Mouse (Mus musculus) neutrophil, adult 65 days (primary cell): ENCODE results near the gene Cfap299. TPM values are rescaled to one million over a fixed set of nuclear protein-coding genes. Genes with fewer than 3 reads are reported as not detected.

ENCODE experiments used
- total RNA-seq: library from RNA; stranded (reverse); gene quantifications from 2 replicates; pipeline ENCODE4 v1.2.4, GENCODE M21; 2023

The Cfap299 gene
- total RNA-seq = not detected in 2 replicates

DNA sequence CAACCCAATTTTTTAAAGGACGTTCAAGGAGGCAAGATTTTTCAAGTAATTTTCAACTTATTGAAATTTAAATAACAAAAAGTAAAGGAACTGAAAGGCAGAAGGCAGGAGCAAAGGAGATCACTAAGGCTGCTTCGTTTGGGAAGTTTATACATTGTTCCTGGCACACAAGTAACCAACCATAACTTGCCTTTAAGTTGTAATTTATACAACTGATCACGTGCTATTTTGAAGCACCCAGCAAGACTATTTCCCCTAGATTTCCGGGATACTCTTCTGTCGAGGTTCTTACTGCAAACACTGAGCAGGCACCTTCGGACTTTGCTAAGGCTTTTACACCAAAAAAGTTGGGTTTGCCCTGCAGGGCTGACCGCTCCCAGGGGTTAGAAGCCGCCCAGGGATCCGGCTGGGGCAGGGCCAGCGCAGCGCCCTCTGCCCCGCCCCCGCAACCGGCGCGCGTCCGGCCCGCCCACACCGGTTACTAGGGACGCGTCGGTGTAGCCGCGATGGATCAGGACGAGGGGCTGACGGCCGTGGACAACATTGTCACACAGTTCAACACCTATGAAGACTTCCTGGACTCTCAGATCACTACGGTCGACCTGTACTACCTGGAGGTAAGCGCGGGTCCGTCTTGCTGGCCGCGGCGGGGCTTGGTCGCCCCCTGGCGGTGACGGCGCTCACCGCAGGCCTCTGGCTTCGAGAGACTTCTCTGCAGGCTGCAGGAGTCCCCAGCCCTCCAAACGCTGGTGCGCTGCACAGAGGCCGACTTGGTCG, at the start of gene Cfap299:
Gene Cfap299, plus strand, starts transcription at position 457 of the 777 bp plus-strand sequence.

GRCm38 (mm10) chr5:98552395-98552794, 223.3 kb downstream of the Cfap299 start, which contains the start of gene Gm11111:
Gene Gm11111 (plus strand): TSS chr5:98552695.

Other genes with a start within 250 kb of the Cfap299 start
- gene Prdm8, start 162.1 kb upstream of the Cfap299 start, total RNA-seq = 0.09 TPM in 1 of 2 replicates, not detected in the other
- not detected in 2 replicates for gene Fgf5, start 75.1 kb upstream of the Cfap299 start, total RNA-seq
- gene Gm11111, start 223.4 kb downstream of the Cfap299 start, total RNA-seq = not detected in 2 replicates